Mouse (Mus musculus) olfactory bulb, adult 2 months (tissue): ENCODE results near the gene Pla2g5.

Experiments used
- CTCF ChIP-seq: fragments of 200-500 bp; IDR thresholded peaks from 2 replicates; pipeline ENCODE4 v1.5.1; 2012; ENCODE audit warnings: low read depth, mild to moderate bottlenecking, low read length, moderate library complexity; ENCODE audit not compliant: insufficient read depth
- POLR2A ChIP-seq: fragments of 200-500 bp; IDR thresholded peaks from 2 replicates; pipeline ENCODE4 v1.6.1; 2012; ENCODE audit warnings: mild to moderate bottlenecking, low read depth, low read length, moderate library complexity; ENCODE audit not compliant: insufficient read depth

- TF ChIP-seq POLR2A (no peak), CTCF (no peak)
Measured at GRCm38 (mm10) chr4:138868666-138869065, 5.4 kb upstream of the Pla2g5 start.
